Mouse (Mus musculus) intestine, embryonic 16.5 days (tissue): ENCODE measurements at regions not wholly inside any gene's neighbourhood (a gene's known extent, or its start where the extent isn't known, plus 50 kb on each side); places are given as distances from the start of the nearest gene placed in this dataset.

Experiments
- ATAC-seq: fragments of 200-750 bp; cut with Nextera tagmentation; 2 replicates; pipeline ENCODE4 v1.8.0; 2017; ENCODE audit warnings: moderate TSS enrichment, moderate library complexity
- H3K27ac ChIP-seq: fragments of 300-500 bp; sonication (generic); 2 replicates; pipeline ENCODE4 v1.5.1; 2014; ENCODE audit warnings: mild to moderate bottlenecking, low read length
- H3K27me3 ChIP-seq: fragments of 300-500 bp; sonication (generic); replicated peaks from 2 replicates; pipeline ENCODE4 v1.6.1; 2014; ENCODE audit warnings: low read length, control low read depth, mixed read lengths; ENCODE audit not compliant: control insufficient read depth, insufficient read depth
- H3K36me3 ChIP-seq: fragments of 300-500 bp; sonication (generic); 2 replicates; pipeline ENCODE4 v1.6.1; 2014; ENCODE audit warnings: low read length, control low read depth; ENCODE audit not compliant: control insufficient read depth, insufficient read depth
- H3K4me1 ChIP-seq: fragments of 300-500 bp; sonication (generic); 2 replicates; pipeline ENCODE4 v1.6.1; 2014; ENCODE audit warnings: low read length, control low read depth, mixed read lengths; ENCODE audit not compliant: control insufficient read depth, insufficient read depth
- H3K4me2 ChIP-seq: fragments of 300-500 bp; sonication (generic); 2 replicates; pipeline ENCODE4 v1.6.1; 2014; ENCODE audit warnings: low read depth, low read length, control low read depth
- H3K4me3 ChIP-seq: fragments of 300-500 bp; sonication (generic); 2 replicates; pipeline ENCODE4 v1.5.1; 2014; ENCODE audit warnings: mild to moderate bottlenecking, low read length
- H3K9ac ChIP-seq: fragments of 300-500 bp; sonication (generic); 2 replicates; pipeline ENCODE4 v1.6.1; 2014; ENCODE audit warnings: low read depth, low read length
- H3K9me3 ChIP-seq: fragments of 300-500 bp; sonication (generic); 2 replicates; pipeline ENCODE4 v1.6.1; 2016; ENCODE audit warnings: low read length, control low read depth; ENCODE audit not compliant: control insufficient read depth
- WGBS: fragments of 180-500 bp; shearing (Covaris S2); extraction: QIAGEN DNeasy Blood & Tissue Kit; methylation state at CpG from one replicate; pipeline ENCODE4 v1.1.7; 2014; 5-methylcytosine and 5-hydroxymethylcytosine counted together

DNA sequence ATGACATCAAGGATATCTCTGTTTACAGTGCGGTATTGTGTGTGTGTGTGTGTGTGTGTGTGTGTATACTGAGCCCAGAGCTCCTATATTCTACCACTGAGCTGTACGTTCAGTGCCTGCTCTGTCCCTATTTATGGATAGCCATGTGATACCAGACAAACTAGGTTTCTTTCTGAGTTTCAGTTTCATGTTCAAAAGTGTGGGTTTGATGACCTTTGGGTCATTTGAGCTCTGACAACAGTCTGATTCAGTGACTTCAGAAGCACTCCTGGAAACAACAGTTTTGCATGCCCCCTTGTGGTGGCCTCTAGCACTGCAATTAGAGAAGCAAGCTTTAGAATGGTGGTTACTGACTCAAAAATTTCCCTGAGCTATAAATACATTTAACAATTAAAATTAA is 50.9 kb upstream of the Tent2 start:
- Histone ChIP-seq H3K4me2 (no peak overlapping the region), H3K4me3 (no peak overlapping the region), H3K4me1 (0 out of 2 replicates have a peak, but pooled peaks cover 4% of the 10 kb centered on the region), H3K36me3 (no peaks in the 10 kb centered on the region), H3K27me3 (no peaks in the 10 kb centered on the region), H3K9me3 (no peaks in the 10 kb centered on the region), H3K27ac (no peak overlapping the region), H3K9ac (no peak overlapping the region)
- peak; percentile 58 for ATAC-seq
- 74% methylated on average over 2 of the region's 2 CpGs for WGBS

DNA sequence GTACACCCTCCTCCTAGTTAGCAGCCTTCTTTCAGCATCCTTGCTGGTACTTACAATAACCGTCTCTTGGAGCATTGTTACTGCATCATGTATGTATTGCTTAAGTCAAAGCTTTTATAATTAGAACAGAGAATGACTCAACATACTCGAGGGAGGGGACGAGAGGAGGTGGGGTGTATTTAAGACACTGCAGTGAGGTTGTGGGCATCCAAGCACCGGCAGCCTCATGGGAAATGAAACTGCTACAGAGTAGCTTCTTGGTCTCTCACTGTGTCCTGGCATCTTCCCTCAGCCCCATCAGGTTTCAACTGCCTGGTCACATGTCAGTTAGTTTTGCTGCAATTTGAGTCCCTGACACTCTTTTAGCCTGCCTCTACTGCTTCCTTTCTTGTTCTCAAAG is 50.7 kb upstream of the Homer1 start:
- H3K27ac ChIP-seq = no peak overlapping the region
- no peaks in the 10 kb centered on the region for H3K9me3 ChIP-seq
- no peak overlapping the region for H3K9ac ChIP-seq
- H3K36me3 ChIP-seq = no peaks in the 10 kb centered on the region
- whole genome bisulfite sequencing = 77% methylated on average over 4 of the region's 4 CpGs
- no peaks in the 10 kb centered on the region for H3K27me3 ChIP-seq
- H3K4me2 ChIP-seq = no peak overlapping the region
- H3K4me3 ChIP-seq = no peak overlapping the region
- no peaks in the 10 kb centered on the region for H3K4me1 ChIP-seq
- ATAC-seq = no peak
